Mouse (Mus musculus): Measurements from ENCODE around the gene Gpr180. TPM values are rescaled to one million over a fixed set of nuclear protein-coding genes. Genes with fewer than 3 reads are reported as not detected.

Gpr180 gene
- total RNA-seq, 2 experiments from 2014 or later = 29.1 to 31.7 TPM

- no peak for DNase-seq
- intact Hi-C loops (cut with DNase I) = no loop called here
Observed at GRCm38 (mm10) chr14:118194219-118194914, 57.4 kb downstream of the Gpr180 start.

GRCm38 (mm10) chr14:118197063-118197462 is 60.1 kb downstream of the Gpr180 start:
- intact Hi-C loops (cut with DNase I) = no loop called here
- no peak for DNase-seq

- DNase-seq = no peak
- intact Hi-C loops (cut with DNase I) = no loop called here
Observed at GRCm38 (mm10) chr14:118200731-118201130, 63.8 kb downstream of the Gpr180 start.

- intact Hi-C loops (cut with DNase I) = no loop called here
- no peak for DNase-seq
Observed at GRCm38 (mm10) chr14:118202006-118202405, 65.0 kb downstream of the Gpr180 start.

GRCm38 (mm10) chr14:118203031-118203430 is 66.1 kb downstream of the Gpr180 start:
- no peak for DNase-seq
- intact Hi-C loops (cut with DNase I) = no loop called here

GRCm38 (mm10) chr14:118207347-118207746 is 70.4 kb downstream of the Gpr180 start:
- no peak for DNase-seq
- intact Hi-C loops (cut with DNase I) = no loop called here

GRCm38 (mm10) chr14:118209642-118210041 is 72.7 kb downstream of the Gpr180 start:
- intact Hi-C loops (cut with DNase I) = loop anchor here (5.0 kb wide), 1 partner anchor 383 kb away; no protein-coding TSS in a partner anchor
- no peak for DNase-seq

- intact Hi-C loops (cut with DNase I) = loop anchor here (5.0 kb wide), 1 partner anchor 380 kb away; no protein-coding TSS in a partner anchor
- no peak for DNase-seq
Observed at GRCm38 (mm10) chr14:118212188-118212804, 75.3 kb downstream of the Gpr180 start.

Other genes starting within 250 kb of the Gpr180 start
- under 1 TPM; 0.38 to 0.42 TPM for gene Dct, start 84.9 kb upstream of the Gpr180 start, total RNA-seq (2021)
- 1 to 10 TPM; 3.7 to 6.5 TPM for gene Tgds, start 4.4 kb upstream of the Gpr180 start, total RNA-seq (2021)
- not detected for gene Sox21, start 99.9 kb downstream of the Gpr180 start, total RNA-seq (2021)
- gene Gm9376, start 129.8 kb downstream of the Gpr180 start, total RNA-seq (2021) = not detected